Mouse (Mus musculus): ENCODE data around the gene Gm20425. TPM values are rescaled to one million over a fixed set of nuclear protein-coding genes. Genes with fewer than 3 reads are reported as not detected.
"Not testable (repeated sequence)": the region's sequence is repeated elsewhere in the genome, so short reads cannot be mapped to it uniquely, and the experiment has no call there.

Gm20425 gene
- total RNA-seq, 2 experiments from 2014 or later, result 17.9 to 18.4 TPM

- DNase-seq (ENCODE audit: low spot score in 2 of 2), result no peak
Measured at GRCm38 (mm10) chr9:103163806-103164205, 66.3 kb downstream of the Gm20425 start.

DNA sequence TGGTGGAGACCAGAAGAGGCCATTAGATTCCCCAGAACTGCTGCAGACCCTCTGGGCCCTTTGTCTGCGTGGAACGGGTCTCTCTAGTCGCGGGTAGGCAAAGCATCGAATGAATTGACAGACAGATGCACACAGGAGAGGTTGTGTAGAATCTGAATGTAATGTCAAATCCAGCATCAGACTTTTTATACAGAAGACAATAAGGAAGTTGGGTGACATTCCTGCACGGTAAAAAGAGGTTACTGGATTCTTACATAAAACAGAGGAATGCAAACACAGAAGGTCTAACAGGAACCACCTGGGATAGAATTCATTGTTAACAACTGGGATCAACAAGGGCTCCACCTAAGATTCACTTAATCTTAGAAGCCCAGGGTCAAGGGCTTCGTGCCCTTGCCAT is 74.9 kb downstream of the Gm20425 start:
- DNase-seq (ENCODE audit: low spot score in 2 of 2), result not testable (repeated sequence)

DNA sequence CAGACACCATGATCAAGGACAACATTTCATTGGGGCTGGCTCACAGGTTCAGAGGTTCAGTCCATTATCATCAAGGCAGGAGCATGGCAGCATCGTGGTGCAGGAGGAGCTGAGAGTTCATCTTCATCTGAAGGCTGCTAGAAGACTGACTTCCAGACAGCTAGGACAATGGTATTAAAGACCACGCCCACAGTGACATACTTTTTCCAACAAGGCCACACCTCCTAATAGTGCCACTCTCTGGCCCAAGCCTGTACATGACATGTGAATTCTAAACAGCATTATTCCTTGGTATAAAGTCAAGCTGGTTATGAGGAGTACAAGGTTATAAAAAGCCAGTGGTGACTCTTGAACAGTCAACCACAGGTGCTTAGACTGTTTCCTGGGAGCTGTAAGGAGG is 75.5 kb downstream of the Gm20425 start:
- DNase-seq (ENCODE audit: low spot score in 2 of 2), result no peak

DNA sequence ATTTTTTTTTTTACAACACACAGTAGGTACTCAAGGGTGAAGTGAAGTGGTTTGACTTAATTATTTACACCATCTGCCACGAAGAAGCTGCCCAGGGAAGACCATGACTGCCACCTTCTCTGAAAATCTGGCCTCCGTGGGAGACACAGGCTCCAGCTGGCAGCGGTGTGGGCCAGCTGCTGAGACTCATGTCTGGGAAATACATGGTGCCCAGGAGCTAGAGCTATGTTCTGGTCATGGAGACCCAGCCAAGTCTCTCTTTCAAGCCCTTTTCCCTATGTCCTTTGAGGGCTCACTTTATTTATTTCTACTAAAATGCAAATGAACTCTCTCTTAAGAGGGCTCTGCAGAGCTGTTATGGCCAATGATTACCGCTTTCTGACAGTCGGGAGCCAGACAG is 76.8 kb downstream of the Gm20425 start:
- DNase-seq (ENCODE audit: low spot score in 2 of 2), result no peak

GRCm38 (mm10) chr9:103149074-103149799 is 80.9 kb downstream of the Gm20425 start:
- DNase-seq (ENCODE audit: low spot score in 2 of 2), result no peak

DNA sequence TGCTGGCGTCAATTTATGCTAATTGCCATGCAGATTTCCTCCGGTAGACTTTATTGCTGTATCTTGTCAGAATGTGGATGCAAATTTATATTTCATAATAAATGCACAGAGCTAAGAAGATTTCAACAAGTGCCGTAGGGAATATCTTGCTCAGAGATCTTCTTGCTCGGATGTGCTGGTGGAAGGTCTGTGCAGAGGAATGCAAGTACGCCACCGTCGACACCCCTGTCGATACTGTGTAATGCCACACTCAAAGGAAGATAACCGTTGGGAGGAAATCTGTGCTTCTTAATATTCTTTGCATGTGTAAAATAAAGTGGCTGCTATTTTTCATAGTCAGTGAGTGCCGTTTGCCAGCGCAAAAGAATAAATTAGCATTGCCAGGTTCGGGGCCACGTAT is 83.0 kb downstream of the Gm20425 start:
- DNase-seq (ENCODE audit: low spot score in 2 of 2), result no peak

- no peak for DNase-seq (ENCODE audit: low spot score in 2 of 2)
Measured at GRCm38 (mm10) chr9:103146703-103147102, 83.4 kb downstream of the Gm20425 start.

- no peak for DNase-seq (ENCODE audit: low spot score in 2 of 2)
Measured at GRCm38 (mm10) chr9:103146257-103146656, 83.8 kb downstream of the Gm20425 start.

- no peak for DNase-seq (ENCODE audit: low spot score in 2 of 2)
Measured at GRCm38 (mm10) chr9:103145351-103145750, 84.8 kb downstream of the Gm20425 start.

GRCm38 (mm10) chr9:103143881-103144280 is 86.2 kb downstream of the Gm20425 start:
- no peak for DNase-seq (ENCODE audit: low spot score in 2 of 2)

- no peak for DNase-seq (ENCODE audit: low spot score in 2 of 2)
Measured at GRCm38 (mm10) chr9:103141266-103141665, 88.8 kb downstream of the Gm20425 start.

DNA sequence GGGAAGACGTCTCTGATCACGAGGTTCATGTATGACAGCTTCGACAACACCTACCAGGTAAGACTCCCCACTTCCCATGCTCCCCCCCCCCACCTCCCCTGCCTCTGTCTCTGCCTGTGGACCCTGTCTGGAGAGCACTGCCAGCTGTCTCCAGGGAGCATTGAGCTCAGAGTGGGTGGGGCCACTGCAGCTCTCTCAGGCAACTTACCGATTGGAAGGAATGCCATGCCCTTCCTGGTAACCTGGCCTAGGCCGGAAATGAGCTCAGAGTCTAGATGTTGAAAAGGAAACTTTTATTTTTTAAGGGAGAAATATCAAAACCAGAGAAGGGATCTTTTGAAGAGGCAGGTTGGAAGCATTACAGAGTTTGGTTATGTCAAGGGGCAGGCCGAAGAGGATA is 89.7 kb downstream of the Gm20425 start:
- DNase-seq (ENCODE audit: low spot score in 2 of 2), result no peak

Other genes starting within 250 kb of the Gm20425 start
- 1 to 10 TPM; 2.8 to 4.8 TPM for gene Slco2a1, start 241.6 kb downstream of the Gm20425 start, total RNA-seq (2021)
- gene Rab6b, start 118.5 kb downstream of the Gm20425 start, total RNA-seq (2021), result 1 to 10 TPM; 3.0 to 8.4 TPM
- gene Srprb, start 28.2 kb downstream of the Gm20425 start, total RNA-seq (2021), result 10 to 100 TPM; 34.3 to 50.9 TPM
- gene Trf, start 137 bp upstream of the Gm20425 start, total RNA-seq (2021), result 100 to 1,000 TPM; 175 to 264 TPM
- not detected for gene 1300017J02Rik, start 74.8 kb upstream of the Gm20425 start, total RNA-seq (2021)
- 10 to 100 TPM; 17.7 to 29.2 TPM for gene Topbp1, start 74.9 kb upstream of the Gm20425 start, total RNA-seq (2021)
- 100 to 1,000 TPM; 156 to 299 TPM for gene Cdv3, start 135.5 kb upstream of the Gm20425 start, total RNA-seq (2021)

All from adrenal gland, adult 18-20 months (tissue).